Mouse (Mus musculus) CH12.LX (cell line): ENCODE data around the gene Wnt11. TPM values are rescaled to one million over a fixed set of nuclear protein-coding genes. Genes with fewer than 3 reads are reported as not detected.

ENCODE experiments used
- DNase-seq: peaks from one replicate; pipeline ENCODE4 v3.0.0-alpha.2; 2013; ENCODE audit errors: extremely low read depth
- H3K27ac ChIP-seq: 2 replicates; pipeline ENCODE4 v1.5.1; 2012; ENCODE audit warnings: low read depth, mild to moderate bottlenecking, control low read depth, moderate library complexity; ENCODE audit not compliant: insufficient read depth
- H3K27me3 ChIP-seq: replicated peaks from 2 replicates; pipeline ENCODE3; 2012; ENCODE audit warnings: inconsistent platforms
- H3K36me3 ChIP-seq, 2 experiments: replicated peaks in 1 of 2; 2 replicates each; pipeline versions ENCODE3 to v1.6.1; 2012; ENCODE audit warnings: inconsistent platforms in 1 of 2, low read length in 1 of 2, mild to moderate bottlenecking in 1 of 2, mixed read lengths in 1 of 2, moderate library complexity in 1 of 2; ENCODE audit not compliant: control insufficient read depth in 1 of 2, insufficient read depth in 1 of 2
- H3K4me1 ChIP-seq, 2 experiments: 2 replicates each; pipeline ENCODE4 v1.6.1; 2012; ENCODE audit warnings: inconsistent platforms in 1 of 2, moderate library complexity in 1 of 2; ENCODE audit not compliant: insufficient read depth in 2 of 2, control insufficient read depth in 1 of 2
- H3K4me2 ChIP-seq: 2 replicates; pipeline ENCODE4 v1.6.1; 2012; ENCODE audit warnings: low read depth, mild to moderate bottlenecking, control low read depth; ENCODE audit not compliant: poor library complexity, insufficient read depth, severe bottlenecking
- H3K4me3 ChIP-seq, 3 experiments: fragments of 150-350 bp in 1 of 3; sonication (generic) in 1 of 3; replicated peaks in 1 of 3; 2 replicates each; pipeline versions ENCODE3 to v1.5.1; 2011 to 2012; ENCODE audit warnings: low read depth in 2 of 3, low read length in 2 of 3, mild to moderate bottlenecking in 2 of 3, moderate library complexity in 2 of 3, control low read depth in 1 of 3, improper control_type of control experiment in 1 of 3, inconsistent platforms in 1 of 3, mixed read lengths in 1 of 3; ENCODE audit not compliant: poor library complexity in 1 of 3
- H3K79me2 ChIP-seq: replicated peaks from 2 replicates; pipeline ENCODE4 v1.6.1; 2012; ENCODE audit warnings: mild to moderate bottlenecking, moderate library complexity; ENCODE audit not compliant: control insufficient read depth, poor library complexity, insufficient read depth, severe bottlenecking; ENCODE audit errors: extremely low read depth
- H3K9ac ChIP-seq: 2 replicates; pipeline ENCODE4 v1.6.1; 2012; ENCODE audit warnings: low read depth, mild to moderate bottlenecking, control low read depth, moderate library complexity; ENCODE audit not compliant: insufficient read depth
- H3K9me3 ChIP-seq: replicated peaks from 2 replicates; pipeline ENCODE3; 2012; ENCODE audit warnings: low read length, inconsistent platforms, mixed read lengths
- BHLHE40 ChIP-seq: IDR thresholded peaks from 2 replicates; pipeline ENCODE4 v1.6.1; 2011; ENCODE audit warnings: mild to moderate bottlenecking, low read depth, low read length, improper control_type of control experiment
- CHD1 ChIP-seq: IDR thresholded peaks from 2 replicates; pipeline ENCODE4 v1.6.1; 2012; ENCODE audit warnings: low read depth, low read length, improper control_type of control experiment, inconsistent platforms
- CHD2 ChIP-seq: IDR thresholded peaks from 2 replicates; pipeline ENCODE4 v1.6.1; 2011; ENCODE audit warnings: low read length, improper control_type of control experiment
- CTCF ChIP-seq, 2 experiments: IDR thresholded peaks in 1 of 2; conservative IDR thresholded peaks in 1 of 2; 2 replicates each; pipeline ENCODE4 v1.5.1; 2011 to 2012; ENCODE audit warnings: low read depth in 2 of 2, low read length in 2 of 2, improper control_type of control experiment in 1 of 2, inconsistent platforms in 1 of 2, mild to moderate bottlenecking in 1 of 2, moderate library complexity in 1 of 2
- ELF1 ChIP-seq: IDR thresholded peaks from 2 replicates; pipeline ENCODE4 v1.6.1; 2014; ENCODE audit warnings: low read depth, mild to moderate bottlenecking, inconsistent platforms, low read length, improper control_type of control experiment
- EP300 ChIP-seq: IDR thresholded peaks from 2 replicates; pipeline ENCODE4 v1.6.1; 2011; ENCODE audit warnings: low read length, improper control_type of control experiment
- IRF4 ChIP-seq: IDR thresholded peaks from 2 replicates; pipeline ENCODE4 v1.6.1; 2014; ENCODE audit warnings: low read depth, mild to moderate bottlenecking, inconsistent platforms, low read length, improper control_type of control experiment
- JUN ChIP-seq: IDR thresholded peaks from 2 replicates; pipeline ENCODE4 v1.6.1; 2011; ENCODE audit warnings: low read depth, mild to moderate bottlenecking, low read length, improper control_type of control experiment, moderate library complexity; ENCODE audit not compliant: insufficient read depth
- JUND ChIP-seq: conservative IDR thresholded peaks from 2 replicates; pipeline ENCODE4 v1.6.1; 2011; ENCODE audit warnings: low read depth, low read length, improper control_type of control experiment
- MAFK ChIP-seq: IDR thresholded peaks from 2 replicates; pipeline ENCODE4 v1.6.1; 2011; ENCODE audit warnings: low read length, improper control_type of control experiment; ENCODE audit not compliant: insufficient replicate concordance
- MAX ChIP-seq: IDR thresholded peaks from 2 replicates; pipeline ENCODE4 v1.6.1; 2011; ENCODE audit warnings: low read length, improper control_type of control experiment
- MAZ ChIP-seq: IDR thresholded peaks from 2 replicates; pipeline ENCODE4 v1.6.1; 2012; ENCODE audit warnings: low read depth, mild to moderate bottlenecking, inconsistent platforms, low read length, improper control_type of control experiment, moderate library complexity
- MEF2A ChIP-seq: IDR thresholded peaks from 2 replicates; pipeline ENCODE4 v1.6.1; 2014; ENCODE audit warnings: low read depth, mild to moderate bottlenecking, inconsistent platforms, low read length, improper control_type of control experiment, borderline replicate concordance
- MXI1 ChIP-seq: IDR thresholded peaks from 2 replicates; pipeline ENCODE4 v1.6.1; 2011; ENCODE audit warnings: mild to moderate bottlenecking, low read depth, low read length, improper control_type of control experiment
- NRF1 ChIP-seq: IDR thresholded peaks from 2 replicates; pipeline ENCODE4 v1.6.1; 2014; ENCODE audit warnings: low read depth, mild to moderate bottlenecking, inconsistent platforms, low read length, improper control_type of control experiment, moderate library complexity
- POLR2A ChIP-seq: IDR thresholded peaks from 2 replicates; pipeline ENCODE4 v1.6.1; 2011; ENCODE audit warnings: low read depth, mild to moderate bottlenecking, improper control_type of control experiment, low read length
- POLR2AphosphoS2 ChIP-seq: IDR thresholded peaks from 2 replicates; pipeline ENCODE4 v1.6.1; 2011; ENCODE audit warnings: low read depth, low read length, improper control_type of control experiment
- RCOR1 ChIP-seq: conservative IDR thresholded peaks from 2 replicates; pipeline ENCODE4 v1.6.1; 2012; ENCODE audit warnings: low read depth, mild to moderate bottlenecking, inconsistent platforms, low read length, improper control_type of control experiment
- SIN3A ChIP-seq: IDR thresholded peaks from 2 replicates; pipeline ENCODE4 v1.6.1; 2012; ENCODE audit warnings: low read length, improper control_type of control experiment, inconsistent platforms
- SMC3 ChIP-seq: IDR thresholded peaks from 2 replicates; pipeline ENCODE4 v1.6.1; 2011; ENCODE audit warnings: low read depth, low read length, improper control_type of control experiment
- TBP ChIP-seq: conservative IDR thresholded peaks from 2 replicates; pipeline ENCODE4 v1.6.1; 2011; ENCODE audit warnings: low read depth, low read length, improper control_type of control experiment
- TCF12 ChIP-seq: IDR thresholded peaks from 2 replicates; pipeline ENCODE4 v1.6.1; 2014; ENCODE audit warnings: low read depth, mild to moderate bottlenecking, inconsistent platforms, low read length, improper control_type of control experiment
- UBTF ChIP-seq: IDR thresholded peaks from 2 replicates; pipeline ENCODE4 v1.6.1; 2012; ENCODE audit warnings: low read depth, mild to moderate bottlenecking, inconsistent platforms, low read length, improper control_type of control experiment, moderate library complexity
- USF1 ChIP-seq: IDR thresholded peaks from 2 replicates; pipeline ENCODE4 v1.6.1; 2014; ENCODE audit warnings: low read depth, mild to moderate bottlenecking, inconsistent platforms, low read length, improper control_type of control experiment
- USF2 ChIP-seq: conservative IDR thresholded peaks from 2 replicates; pipeline ENCODE4 v1.6.1; 2011; ENCODE audit warnings: low read depth, low read length, improper control_type of control experiment
- ZC3H11A ChIP-seq: IDR thresholded peaks from 2 replicates; pipeline ENCODE4 v1.6.1; 2012; ENCODE audit warnings: low read depth, mild to moderate bottlenecking, inconsistent platforms, low read length, improper control_type of control experiment
- ZKSCAN1 ChIP-seq: IDR thresholded peaks from 2 replicates; pipeline ENCODE4 v1.6.1; 2012; ENCODE audit warnings: low read depth, inconsistent platforms, low read length, improper control_type of control experiment, borderline replicate concordance
- ZMIZ1 ChIP-seq: IDR thresholded peaks from 2 replicates; pipeline ENCODE4 v1.6.1; 2012; ENCODE audit warnings: low read depth, mild to moderate bottlenecking, inconsistent platforms, low read length, improper control_type of control experiment
- ZNF384 ChIP-seq: IDR thresholded peaks from 2 replicates; pipeline ENCODE4 v1.6.1; 2012; ENCODE audit warnings: low read depth, low read length, improper control_type of control experiment, inconsistent platforms
- dilution Hi-C: fragments of 300-500 bp; cut with MboI; formaldehyde crosslinking; loops from 2 replicates; pipeline ENCODE4 v1.14.3; 2020; ENCODE audit warnings: low sequenced_read_pairs; ENCODE audit not compliant: extremely low pct_unique_long_range_greater_than_20kb, extremely low pct_ligation_motif_present
- in situ Hi-C: fragments of 300-500 bp; cut with MboI; formaldehyde crosslinking; loops from 3 replicates; pipeline ENCODE4 v1.14.3; 2019; ENCODE audit warnings: low sequenced_read_pairs, low pct_ligation_motif_present, low pct_unique_long_range_greater_than_20kb, mixed read lengths
- polyA plus RNA-seq: library from polyadenylated mRNA; unstranded; fragments of >175 nt; gene quantifications from 2 replicates; pipeline ENCODE4 v1.2.1, GENCODE M21; 2012; ENCODE audit warnings: low read depth; ENCODE audit not compliant: insufficient read length
- total RNA-seq, 2 experiments: library from RNA; depleted of rRNA; stranded (reverse); fragments of 300-350 nt in 1 of 2; fragments of >200 nt in 1 of 2; gene quantifications; 2 replicates each; pipeline ENCODE4 v1.2.3; 2012 to 2014

The Wnt11 gene
- total and polyA plus RNA-seq, 3 experiments = 0.21 TPM; not detected in 2

GRCm38 (mm10) chr7:98803181-98803580 is 31.7 kb upstream of the Wnt11 start:
- dilution Hi-C loops = no loop called here
- no peak for DNase-seq
- Histone ChIP-seq H3K4me1 (peaks cover 25 to 57% of the 10 kb centered on the region in 2 experiments), H3K27me3 (peaks cover 2% of the 10 kb centered on the region), H3K4me2 (no peak overlapping the region), H3K9ac (no peak overlapping the region), H3K9me3 (no peaks in the 10 kb centered on the region), H3K4me3 (no peak overlapping the region), H3K36me3 (no peaks in the 10 kb centered on the region), H3K27ac (no peak overlapping the region), H3K79me2 (no peaks in the 10 kb centered on the region)
- TF ChIP-seq ELF1 (peak; percentile 38; the same call in 1 of the 2 replicates), ZC3H11A (no peak), BHLHE40 (peak; percentile 52; the same call in 1 of the 2 replicates), POLR2AphosphoS2 (no peak), MXI1 (no peak), IRF4 (no peak), USF1 (no peak), RCOR1 (no peak)
- in situ Hi-C loops = no loop called here

DNA sequence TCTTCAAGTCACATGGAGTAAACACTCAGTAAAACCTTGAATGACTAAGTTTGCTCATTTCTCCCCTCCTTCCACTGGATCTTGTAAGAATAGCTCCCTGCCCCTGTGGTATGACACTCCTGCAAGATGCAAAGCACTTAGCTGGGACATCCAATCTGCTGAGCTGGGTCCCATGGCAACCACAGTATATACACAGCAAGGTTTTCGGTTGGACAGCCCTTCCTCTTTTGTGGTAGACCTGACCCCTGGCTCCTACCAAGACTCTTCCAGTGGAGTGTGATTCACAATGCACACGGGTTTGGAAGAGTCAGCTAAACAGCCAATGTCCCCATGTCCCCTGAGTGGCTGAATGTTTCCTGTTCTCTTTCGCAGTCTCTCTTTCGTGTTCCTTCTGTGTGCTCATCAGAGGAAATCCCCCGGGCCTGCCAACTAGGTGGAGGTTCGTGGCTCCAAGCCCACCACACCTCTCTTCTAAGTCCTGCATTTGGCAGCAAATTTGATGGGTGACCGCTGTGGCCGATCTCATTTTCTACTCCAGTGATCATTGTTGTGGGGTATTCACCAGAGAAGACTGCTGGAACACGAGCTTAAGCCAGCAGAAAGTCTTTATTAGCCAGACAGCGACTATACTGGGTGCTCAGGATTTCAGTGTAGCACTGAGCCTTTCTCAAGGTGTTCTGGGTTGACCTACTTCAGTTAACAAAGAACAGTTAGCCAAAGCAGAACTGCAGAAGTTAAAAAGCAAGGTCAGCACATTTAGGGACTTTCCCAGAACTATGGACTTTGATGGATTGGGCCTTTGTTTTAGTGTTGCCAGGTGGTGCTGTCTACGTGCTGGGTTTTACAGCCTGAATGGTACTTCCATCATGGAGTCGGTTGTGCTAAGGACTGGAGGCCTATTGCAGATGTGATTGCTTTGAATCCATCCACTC is 29.8 kb upstream of the Wnt11 start:
- peak overlapping the region; percentile 27 for H3K27ac ChIP-seq
- no peak overlapping the region for H3K4me3 ChIP-seq
- peaks cover 28 to 63% of the 10 kb centered on the region in 2 experiments for H3K4me1 ChIP-seq
- in situ Hi-C loops = no loop called here
- H3K79me2 ChIP-seq = no peaks in the 10 kb centered on the region
- no peaks in the 10 kb centered on the region for H3K36me3 ChIP-seq
- DNase-seq = peak; percentile 91
- dilution Hi-C loops = no loop called here
- H3K9ac ChIP-seq = no peak overlapping the region
- H3K9me3 ChIP-seq = no peaks in the 10 kb centered on the region
- peak overlapping the region; percentile 24 for H3K4me2 ChIP-seq
- H3K27me3 ChIP-seq = peaks cover 2% of the 10 kb centered on the region
- peak; percentile 27 for TF ChIP-seq IRF4
- TF ChIP-seq CTCF (conservative IDR thresholded peaks at IDR 0.05 in 1 of 2, IDR thresholded peaks at IDR 0.05 in 1 of 2; ENCODE audit: low read depth in 2 of 2, low read length in 2 of 2) = no peak
- no peak for TF ChIP-seq SMC3
- 0 out of 2 replicates have a peak, but pooled peaks have one; percentile 26 for TF ChIP-seq ZMIZ1
- TF ChIP-seq ZC3H11A = no peak
- no peak; the same call in 1 of the 2 replicates for TF ChIP-seq MAX
- peak; percentile 32; the same call in 1 of the 2 replicates for TF ChIP-seq CHD2
- TF ChIP-seq RCOR1 = 0 out of 2 replicates have a peak, but pooled peaks have one; percentile 21
- 0 out of 2 replicates have a peak, but pooled peaks have one; percentile 24 for TF ChIP-seq TCF12
- TF ChIP-seq JUN = no peak
- no peak for TF ChIP-seq USF2
- 0 out of 2 replicates have a peak, but pooled peaks have one; percentile 13 for TF ChIP-seq TBP
- peak; percentile 65; the same call in 1 of the 2 replicates for TF ChIP-seq MXI1
- TF ChIP-seq MAZ = no peak
- TF ChIP-seq BHLHE40 = no peak; the same call in 1 of the 2 replicates
- TF ChIP-seq ZKSCAN1 = no peak
- no peak for TF ChIP-seq ELF1
- no peak for TF ChIP-seq NRF1
- peak; percentile 100 for TF ChIP-seq MAFK
- TF ChIP-seq SIN3A = no peak
- no peak for TF ChIP-seq POLR2A
- TF ChIP-seq POLR2AphosphoS2 = no peak
- no peak for TF ChIP-seq CHD1
- TF ChIP-seq UBTF = no peak
- TF ChIP-seq EP300 = peak; percentile 40; the same call in 1 of the 2 replicates
- TF ChIP-seq USF1 = no peak
- no peak for TF ChIP-seq ZNF384
- no peak for TF ChIP-seq JUND
- 0 out of 2 replicates have a peak, but pooled peaks have one; percentile 29 for TF ChIP-seq MEF2A
